Mouse (Mus musculus) megakaryocyte, embryonic 14.5 days (primary cell): ENCODE results near the gene Orc6. TPM values are rescaled to one million over a fixed set of nuclear protein-coding genes. Genes with fewer than 3 reads are reported as not detected.
A peak's percentile ranks its signal among the peaks of the same experiment; 100 is the strongest.

Experiments used
- H3K27me3 ChIP-seq: replicated peaks from 2 replicates; pipeline ENCODE3; 2012; ENCODE audit warnings: inconsistent platforms
- H3K36me3 ChIP-seq: replicated peaks from 2 replicates; pipeline ENCODE3; 2012; ENCODE audit warnings: low read length, inconsistent platforms, mixed read lengths
- H3K4me1 ChIP-seq: 2 replicates; pipeline ENCODE4 v1.6.1; 2012; ENCODE audit warnings: inconsistent platforms
- H3K4me3 ChIP-seq: replicated peaks from 2 replicates; pipeline ENCODE3; 2012; ENCODE audit warnings: moderate library complexity, mild to moderate bottlenecking, inconsistent platforms
- H3K9me3 ChIP-seq: 2 replicates; pipeline ENCODE4 v1.6.1; 2012; ENCODE audit warnings: inconsistent platforms
- FLI1 ChIP-seq: IDR thresholded peaks from 2 replicates; pipeline ENCODE4 v1.6.1; 2012; ENCODE audit warnings: low read length, inconsistent platforms, mixed read lengths
- GATA1 ChIP-seq: IDR thresholded peaks from 3 replicates; pipeline ENCODE4 v1.6.1; 2012; ENCODE audit warnings: mixed read lengths, low read length, inconsistent platforms, borderline replicate concordance
- polyA plus RNA-seq: library from polyadenylated mRNA; stranded (reverse); fragments of >175 nt; gene quantifications from 2 replicates; pipeline ENCODE4 v1.2.3, GENCODE M21; 2012; ENCODE audit warnings: low replicate concordance; ENCODE audit not compliant: insufficient read depth

Gene Orc6
- 5.9 TPM in 1 of 2 replicates, not detected in the other for polyA plus RNA-seq

GRCm38 (mm10) chr8:85299434-85300077 is at the start of gene Orc6, which contains the start of gene Vps35:
Gene Orc6 (plus strand): TSS chr8:85299632.
Gene Vps35 (minus strand): TSS chr8:85299802.
- Histone ChIP-seq H3K36me3 (peaks cover 32% of the 10 kb centered on the region), H3K9me3 (no peaks in the 10 kb centered on the region), H3K4me3 (peak within 1 kb of the TSS; percentile 97), H3K4me1 (peaks cover 36% of the 10 kb centered on the region), H3K27me3 (no peaks in the 10 kb centered on the region)
- TF ChIP-seq GATA1 (no peak), FLI1 (no peak)

GRCm38 (mm10) chr8:85286846-85287245 is 12.6 kb upstream of the Orc6 start:
- Histone ChIP-seq H3K4me1 (no peaks in the 10 kb centered on the region), H3K9me3 (no peaks in the 10 kb centered on the region), H3K4me3 (no peak overlapping the region), H3K36me3 (peaks cover 94% of the 10 kb centered on the region), H3K27me3 (no peaks in the 10 kb centered on the region)
- TF ChIP-seq GATA1 (no peak), FLI1 (no peak)

GRCm38 (mm10) chr8:85298600-85299433 is 615 bp upstream of the Orc6 start:
- H3K36me3 ChIP-seq, result peaks cover 34% of the 10 kb centered on the region

GRCm38 (mm10) chr8:85301941-85302340 is 2.5 kb downstream of the Orc6 start:
- Histone ChIP-seq H3K27me3 (no peaks in the 10 kb centered on the region), H3K4me1 (peaks cover 36% of the 10 kb centered on the region), H3K36me3 (peaks cover 50% of the 10 kb centered on the region), H3K4me3 (no peak overlapping the region), H3K9me3 (no peaks in the 10 kb centered on the region)
- TF ChIP-seq FLI1, result no peak
- no peak for TF ChIP-seq GATA1

More at GRCm38 (mm10) chr8:85298600-85299433, 615 bp upstream of the Orc6 start:
- peak overlapping the region; percentile 97 for H3K4me3 ChIP-seq
- peaks cover 36% of the 10 kb centered on the region for H3K4me1 ChIP-seq
- no peaks in the 10 kb centered on the region for H3K9me3 ChIP-seq
- H3K27me3 ChIP-seq, result no peaks in the 10 kb centered on the region
- no peak for TF ChIP-seq GATA1

GRCm38 (mm10) chr8:85302931-85303330 is 3.5 kb downstream of the Orc6 start:
- Histone ChIP-seq H3K36me3 (peaks cover 60% of the 10 kb centered on the region), H3K4me1 (peaks cover 28% of the 10 kb centered on the region), H3K27me3 (no peaks in the 10 kb centered on the region), H3K4me3 (no peak overlapping the region), H3K9me3 (no peaks in the 10 kb centered on the region)
- TF ChIP-seq FLI1 (no peak), GATA1 (no peak)

- H3K4me1 ChIP-seq, result peaks cover 27% of the 10 kb centered on the region
- no peaks in the 10 kb centered on the region for H3K9me3 ChIP-seq
- TF ChIP-seq GATA1, result no peak
- no peak for TF ChIP-seq FLI1
- no peaks in the 10 kb centered on the region for H3K27me3 ChIP-seq
- no peak overlapping the region for H3K4me3 ChIP-seq
- peaks cover 66% of the 10 kb centered on the region for H3K36me3 ChIP-seq
Measured at GRCm38 (mm10) chr8:85303531-85303930, 4.1 kb downstream of the Orc6 start.

- Histone ChIP-seq H3K36me3 (peaks cover 53% of the 10 kb centered on the region), H3K9me3 (no peaks in the 10 kb centered on the region), H3K4me1 (peaks cover 9% of the 10 kb centered on the region), H3K4me3 (no peak overlapping the region), H3K27me3 (no peaks in the 10 kb centered on the region)
- TF ChIP-seq GATA1 (no peak), FLI1 (no peak)
Measured at GRCm38 (mm10) chr8:85308564-85308963, 9.1 kb downstream of the Orc6 start.

GRCm38 (mm10) chr8:85311743-85312142 is 12.3 kb downstream of the Orc6 start:
- no peak overlapping the region for H3K4me3 ChIP-seq
- H3K27me3 ChIP-seq, result no peaks in the 10 kb centered on the region
- TF ChIP-seq FLI1, result no peak
- TF ChIP-seq GATA1, result no peak
- H3K36me3 ChIP-seq, result peaks cover 27% of the 10 kb centered on the region
- H3K9me3 ChIP-seq, result peaks cover 6% of the 10 kb centered on the region
- peaks cover 9% of the 10 kb centered on the region for H3K4me1 ChIP-seq

GRCm38 (mm10) chr8:85313036-85313435 is 13.6 kb downstream of the Orc6 start:
- peaks cover 9% of the 10 kb centered on the region for H3K4me1 ChIP-seq
- H3K4me3 ChIP-seq, result no peak overlapping the region
- no peaks in the 10 kb centered on the region for H3K27me3 ChIP-seq
- no peak for TF ChIP-seq GATA1
- TF ChIP-seq FLI1, result no peak
- H3K9me3 ChIP-seq, result peaks cover 10% of the 10 kb centered on the region
- peaks cover 17% of the 10 kb centered on the region for H3K36me3 ChIP-seq

GRCm38 (mm10) chr8:85318534-85318933 is 19.1 kb downstream of the Orc6 start:
- Histone ChIP-seq H3K36me3 (peaks cover 14% of the 10 kb centered on the region), H3K4me1 (0 out of 2 replicates have a peak, but pooled peaks cover 6% of the 10 kb centered on the region), H3K4me3 (no peak overlapping the region), H3K27me3 (no peaks in the 10 kb centered on the region), H3K9me3 (peaks cover 17% of the 10 kb centered on the region)
- TF ChIP-seq FLI1 (no peak), GATA1 (no peak)
